Mouse (Mus musculus): ENCODE results near the gene Phykpl.

The Phykpl gene

DNA sequence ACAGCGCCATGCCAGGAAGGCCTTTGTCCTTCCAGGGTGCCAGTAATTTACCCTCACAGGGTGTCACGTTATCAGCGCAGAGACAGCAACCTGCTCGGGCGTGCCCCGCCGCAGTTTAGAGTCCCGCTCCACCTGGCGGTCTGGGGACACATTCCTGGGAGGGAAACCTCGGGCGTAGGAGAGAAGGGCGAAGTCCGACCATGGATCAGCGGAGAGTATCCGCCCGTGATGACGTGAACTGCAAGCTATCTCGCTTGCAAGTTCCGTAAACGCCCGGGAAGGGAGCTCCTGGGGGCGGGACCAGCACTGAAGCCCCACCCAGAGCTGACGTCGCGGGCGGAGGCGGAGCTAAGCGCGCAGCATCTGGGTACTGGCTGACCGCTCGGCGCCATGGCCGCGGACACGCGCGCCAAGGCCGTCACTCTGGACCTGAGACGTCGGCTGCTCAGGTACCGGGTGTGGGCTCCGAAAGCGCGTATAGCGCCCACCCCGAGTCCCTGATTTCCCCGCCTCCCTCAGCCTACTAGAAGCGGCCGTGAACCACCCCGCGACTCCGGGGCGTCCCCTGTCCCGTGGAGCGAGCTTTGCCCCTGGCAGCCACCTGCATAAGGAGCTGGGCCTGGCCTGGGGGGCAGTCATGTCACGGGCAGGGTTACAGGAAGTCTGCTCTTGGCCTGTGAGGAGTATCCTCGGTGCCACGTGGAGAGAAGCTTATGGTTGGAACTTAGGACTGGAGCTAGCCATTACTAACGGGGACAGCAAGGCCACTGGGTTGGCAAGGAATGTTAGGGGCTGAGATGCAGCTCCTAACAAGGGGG, at the start of gene Phykpl:
Gene Phykpl, plus strand, starts transcription at position 327 of the 818 bp plus-strand sequence.
- peak; percentile 96 for DNase-seq (ENCODE audit: low read depth, low spot score)
- Histone ChIP-seq H3K36me3 (ENCODE audit: control insufficient read depth, insufficient read depth, low read length, poor library complexity, severe bottlenecking) (peaks cover 5% of the 10 kb centered on the region), H3K27me3 (ENCODE audit: control insufficient read depth, insufficient read depth, low read length, poor library complexity, severe bottlenecking) (no peaks in the 10 kb centered on the region)

DNA sequence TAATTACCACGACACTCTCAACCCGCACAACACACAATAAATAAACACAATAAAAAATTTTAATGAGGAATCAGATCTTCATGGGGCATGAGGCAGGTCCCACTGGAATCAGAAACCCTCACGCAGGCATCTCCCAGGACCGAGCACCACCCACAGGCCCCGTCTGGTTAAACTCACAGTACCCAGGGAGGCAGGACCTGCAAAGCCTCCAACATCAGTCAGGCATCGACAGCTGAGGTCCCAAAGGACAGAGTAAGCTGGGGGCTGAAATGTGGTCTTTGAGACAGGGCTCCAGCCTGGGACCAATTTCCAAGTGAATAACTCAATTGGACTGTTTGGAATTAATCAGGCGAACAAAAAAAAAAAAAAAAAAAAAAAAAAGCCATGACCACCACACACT, 46.2 kb upstream of the Phykpl start:
- Histone ChIP-seq H3K36me3 (ENCODE audit: control insufficient read depth, insufficient read depth, low read length, poor library complexity, severe bottlenecking) (no peaks in the 10 kb centered on the region), H3K27me3 (ENCODE audit: control insufficient read depth, insufficient read depth, low read length, poor library complexity, severe bottlenecking) (no peaks in the 10 kb centered on the region)
- DNase-seq (ENCODE audit: low read depth, low spot score): no peak

DNA sequence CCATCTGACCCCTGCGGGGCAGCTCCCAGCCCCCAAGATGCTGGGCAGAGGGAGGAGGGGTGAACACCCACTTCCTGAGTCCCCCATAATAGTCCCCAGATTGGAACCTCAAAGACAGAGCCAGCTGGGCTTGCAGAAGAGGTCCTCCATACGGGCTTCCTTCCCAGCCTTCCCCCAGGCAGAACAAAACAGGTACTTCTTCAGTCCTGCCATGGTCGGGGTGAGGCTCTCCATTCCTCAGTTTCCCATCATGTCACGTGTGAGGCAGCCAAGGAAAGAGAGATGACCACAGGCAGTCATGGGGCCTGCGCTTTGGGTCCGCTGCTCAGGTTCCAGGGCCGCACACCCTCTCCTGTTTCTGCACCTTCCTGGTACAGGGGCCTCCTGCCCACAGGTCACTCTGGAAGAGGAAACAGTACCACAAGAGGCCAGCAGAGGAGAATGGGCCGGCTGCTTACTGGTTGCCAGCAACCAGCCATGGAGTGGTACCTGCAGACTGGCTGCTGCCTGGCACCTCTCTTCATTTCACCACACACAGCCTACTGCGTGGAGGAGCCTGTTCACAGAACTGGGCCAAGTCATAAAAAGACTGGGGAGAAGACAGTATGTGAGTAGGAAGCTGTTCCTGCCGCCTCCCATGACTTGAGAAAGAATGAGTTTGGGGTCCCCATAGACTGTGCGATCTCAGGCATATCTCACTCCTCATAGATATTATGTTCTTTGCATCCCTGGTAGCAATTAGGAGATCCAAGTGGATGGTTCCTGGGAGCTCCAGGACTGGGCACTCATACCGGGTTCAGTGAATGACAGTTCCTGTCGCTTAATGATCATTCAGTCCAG, 45.4 kb upstream of the Phykpl start:
- Histone ChIP-seq H3K36me3 (ENCODE audit: control insufficient read depth, insufficient read depth, low read length, poor library complexity, severe bottlenecking) (no peaks in the 10 kb centered on the region), H3K27me3 (ENCODE audit: control insufficient read depth, insufficient read depth, low read length, poor library complexity, severe bottlenecking) (no peaks in the 10 kb centered on the region)
- DNase-seq (ENCODE audit: low read depth, low spot score): no peak

DNA sequence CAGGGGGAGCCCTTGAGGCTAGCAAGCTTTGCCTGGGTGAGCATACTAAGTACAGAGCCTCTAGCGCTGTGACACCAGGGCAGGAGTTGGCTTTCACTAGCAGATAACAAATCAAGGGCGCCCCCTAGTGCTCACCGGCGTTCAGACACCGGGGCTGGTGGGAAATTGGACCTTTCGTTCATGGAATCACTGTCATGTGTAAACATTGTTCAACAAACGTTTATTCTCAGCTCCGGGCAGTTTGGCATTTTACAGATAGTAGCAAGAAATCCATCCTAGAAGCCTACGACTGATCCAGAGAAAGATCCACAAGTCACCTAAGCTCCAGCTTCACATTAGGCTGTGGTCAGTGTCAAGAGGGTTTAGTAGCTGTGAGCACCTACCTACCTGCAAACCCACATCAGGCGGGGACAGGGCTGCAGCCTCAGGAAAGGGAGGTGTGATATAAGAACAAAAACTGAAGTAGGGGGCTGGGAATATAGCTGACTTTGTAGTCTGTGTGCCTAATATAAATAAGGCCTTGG, 44.7 kb upstream of the Phykpl start:
- Histone ChIP-seq H3K27me3 (ENCODE audit: control insufficient read depth, insufficient read depth, low read length, poor library complexity, severe bottlenecking) (no peaks in the 10 kb centered on the region), H3K36me3 (ENCODE audit: control insufficient read depth, insufficient read depth, low read length, poor library complexity, severe bottlenecking) (no peaks in the 10 kb centered on the region)
- peak; percentile 97 for DNase-seq (ENCODE audit: low read depth, low spot score)

DNA sequence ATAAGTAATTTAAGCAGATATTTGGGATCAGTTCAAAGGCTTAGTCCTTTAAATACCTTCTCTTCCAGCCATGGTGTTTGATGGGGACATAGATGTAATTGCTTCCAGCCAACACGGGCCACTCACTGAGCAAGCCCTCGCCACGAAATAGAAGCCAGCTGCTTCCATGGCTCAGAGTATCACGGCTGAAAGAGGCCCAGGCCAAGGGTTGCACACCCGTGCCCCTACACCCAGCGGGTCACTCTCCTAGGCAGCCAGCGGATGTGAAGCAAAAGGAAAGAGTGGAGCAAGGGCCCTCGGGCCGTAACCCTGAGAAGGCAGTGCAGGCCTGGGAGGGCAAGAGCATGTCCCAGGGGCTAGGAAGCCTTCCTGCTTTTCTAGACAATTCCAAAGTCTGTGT, 42.1 kb upstream of the Phykpl start:
- Histone ChIP-seq H3K36me3 (ENCODE audit: control insufficient read depth, insufficient read depth, low read length, poor library complexity, severe bottlenecking) (no peaks in the 10 kb centered on the region), H3K27me3 (ENCODE audit: control insufficient read depth, insufficient read depth, low read length, poor library complexity, severe bottlenecking) (no peaks in the 10 kb centered on the region)
- DNase-seq (ENCODE audit: low read depth, low spot score): no peak

DNA sequence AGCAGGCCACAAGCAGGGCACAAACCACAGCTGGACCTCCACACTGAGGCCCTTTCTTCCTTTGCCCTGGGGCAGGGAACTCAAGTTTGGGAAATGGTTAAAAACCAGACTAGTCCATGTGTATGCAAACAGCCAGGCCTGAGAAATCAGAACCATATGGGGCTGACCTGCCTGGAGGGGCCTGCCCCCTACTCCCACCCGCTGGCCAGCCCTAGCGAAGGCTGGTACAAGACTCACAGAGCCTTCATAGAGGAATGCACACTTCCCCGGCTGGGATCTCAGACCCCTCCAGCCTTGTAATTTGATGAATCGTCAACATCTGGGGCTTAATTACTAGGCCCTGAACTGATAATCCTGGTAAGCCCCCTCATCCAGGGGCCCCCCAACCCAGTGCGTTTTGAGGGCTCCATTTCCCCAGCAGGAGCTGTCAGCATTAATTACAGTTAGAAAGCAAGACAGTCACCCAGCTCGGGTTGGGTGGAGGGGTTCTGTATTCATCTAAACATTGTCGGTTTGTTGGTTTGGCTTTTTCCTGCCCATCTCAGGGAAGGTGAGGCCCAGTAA, 41.0 kb upstream of the Phykpl start:
- H3K36me3 ChIP-seq (ENCODE audit: control insufficient read depth, insufficient read depth, low read length, poor library complexity, severe bottlenecking): no peaks in the 10 kb centered on the region
- no peak for DNase-seq (ENCODE audit: low read depth, low spot score)
- H3K27me3 ChIP-seq (ENCODE audit: control insufficient read depth, insufficient read depth, low read length, poor library complexity, severe bottlenecking): no peaks in the 10 kb centered on the region

DNA sequence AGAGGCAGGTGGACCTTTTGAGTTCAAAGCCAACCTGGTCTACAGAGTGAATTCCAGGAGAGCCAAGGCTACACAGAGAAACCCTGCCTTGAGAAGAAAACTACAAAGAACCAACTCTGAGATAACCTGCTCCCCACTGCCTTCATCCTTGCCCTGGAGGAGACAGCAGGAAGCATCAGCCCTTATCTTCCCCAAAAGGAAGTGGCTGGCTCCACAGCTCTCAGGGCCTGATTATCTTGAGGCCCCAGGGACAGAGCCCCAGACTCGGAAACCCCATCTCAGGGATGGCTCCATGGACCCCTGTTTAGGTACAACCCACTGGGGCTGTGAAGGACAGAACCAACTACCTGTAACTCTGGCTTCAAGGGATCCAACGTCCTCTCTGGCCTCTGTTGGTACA, 40.1 kb upstream of the Phykpl start:
- no peaks in the 10 kb centered on the region for H3K36me3 ChIP-seq (ENCODE audit: control insufficient read depth, insufficient read depth, low read length, poor library complexity, severe bottlenecking)
- no peaks in the 10 kb centered on the region for H3K27me3 ChIP-seq (ENCODE audit: control insufficient read depth, insufficient read depth, low read length, poor library complexity, severe bottlenecking)
- no peak for DNase-seq (ENCODE audit: low read depth, low spot score)

DNA sequence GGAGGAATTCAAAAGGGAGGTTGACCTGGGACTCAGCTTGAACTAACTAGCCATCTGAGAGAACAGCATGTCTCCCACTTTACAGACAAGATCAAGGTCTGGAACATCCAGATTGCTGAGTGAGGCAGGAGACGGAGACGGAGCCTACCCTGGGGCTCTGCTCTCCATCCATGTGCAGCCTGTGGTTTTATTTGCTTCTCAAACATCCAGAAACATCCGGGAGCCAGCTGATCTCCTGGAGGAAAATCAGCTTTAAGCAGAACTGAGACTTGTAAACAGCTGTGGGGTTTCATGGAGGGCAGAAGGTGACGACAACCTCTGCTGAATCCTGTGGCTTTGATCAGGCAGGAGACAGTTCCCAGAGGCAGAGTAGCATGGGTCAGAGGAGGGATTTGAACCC, 38.7 kb upstream of the Phykpl start:
- DNase-seq (ENCODE audit: low read depth, low spot score): no peak
- H3K27me3 ChIP-seq (ENCODE audit: control insufficient read depth, insufficient read depth, low read length, poor library complexity, severe bottlenecking): no peaks in the 10 kb centered on the region

DNA sequence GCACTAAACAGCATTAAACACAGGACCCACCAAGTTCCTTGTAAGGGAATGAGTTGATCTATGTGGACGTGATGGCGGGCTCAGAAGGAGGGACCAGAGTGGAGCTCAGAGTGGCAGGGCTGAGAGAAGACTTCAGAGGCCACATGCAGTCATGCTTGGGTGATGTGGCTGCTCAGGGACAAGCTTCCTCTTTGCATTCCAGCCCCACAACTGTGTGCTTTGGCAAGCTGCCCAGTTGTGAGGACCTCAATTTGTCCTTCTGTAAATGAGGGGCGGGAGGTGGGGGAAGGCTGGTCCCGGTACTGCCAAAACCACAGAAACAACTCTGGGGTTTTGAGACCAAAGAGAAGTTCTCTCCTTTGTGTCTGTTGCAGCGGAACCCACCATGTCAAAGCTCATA, 33.3 kb upstream of the Phykpl start:
- DNase-seq (ENCODE audit: low read depth, low spot score): peak; percentile 45
- no peaks in the 10 kb centered on the region for H3K36me3 ChIP-seq (ENCODE audit: control insufficient read depth, insufficient read depth, low read length, poor library complexity, severe bottlenecking)
- no peaks in the 10 kb centered on the region for H3K27me3 ChIP-seq (ENCODE audit: control insufficient read depth, insufficient read depth, low read length, poor library complexity, severe bottlenecking)

More for the DNA sequence above, 38.7 kb upstream of the Phykpl start:
- H3K36me3 ChIP-seq (ENCODE audit: control insufficient read depth, insufficient read depth, low read length, poor library complexity, severe bottlenecking): no peaks in the 10 kb centered on the region

DNA sequence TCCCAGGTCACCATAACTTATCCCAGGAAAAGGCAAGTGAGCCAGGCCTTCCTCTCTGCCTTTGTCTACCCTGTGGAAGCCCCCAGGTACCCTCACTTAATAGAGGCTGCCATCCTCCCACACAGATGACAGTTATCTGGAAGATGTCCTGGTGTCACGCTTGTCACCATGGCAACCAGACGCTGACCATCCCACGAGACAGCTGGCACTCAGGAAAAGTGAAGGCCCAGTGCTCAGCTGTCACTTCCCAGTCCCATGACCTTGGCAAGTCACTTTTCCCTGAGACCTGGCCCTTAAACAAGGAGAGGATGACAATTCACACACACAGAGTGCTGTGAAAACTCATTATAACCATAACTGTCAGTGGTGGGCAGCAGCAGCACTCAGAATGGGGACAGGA, 32.5 kb upstream of the Phykpl start:
- no peaks in the 10 kb centered on the region for H3K36me3 ChIP-seq (ENCODE audit: control insufficient read depth, insufficient read depth, low read length, poor library complexity, severe bottlenecking)
- DNase-seq (ENCODE audit: low read depth, low spot score): no peak
- no peaks in the 10 kb centered on the region for H3K27me3 ChIP-seq (ENCODE audit: control insufficient read depth, insufficient read depth, low read length, poor library complexity, severe bottlenecking)

DNA sequence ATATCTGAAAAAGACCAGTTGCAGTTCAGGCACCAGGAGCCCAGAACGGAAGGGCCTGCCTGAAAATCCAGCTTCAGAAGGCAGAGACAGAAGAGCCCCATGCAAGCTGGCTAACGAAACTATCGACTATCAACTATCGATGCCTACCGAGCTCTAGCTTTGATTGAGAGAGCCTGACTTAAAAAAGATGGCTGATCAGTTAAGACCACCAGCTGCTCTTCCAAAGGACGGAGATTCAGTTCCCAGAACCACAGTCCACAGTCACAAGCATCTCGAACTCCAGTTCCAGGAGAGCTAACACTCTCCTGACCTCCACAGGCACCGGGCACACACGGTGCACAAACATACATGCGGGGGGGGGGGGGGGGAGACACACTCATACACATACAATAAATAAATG, 30.0 kb upstream of the Phykpl start:
- no peak for DNase-seq (ENCODE audit: low read depth, low spot score)
- Histone ChIP-seq H3K36me3 (ENCODE audit: control insufficient read depth, insufficient read depth, low read length, poor library complexity, severe bottlenecking) (no peaks in the 10 kb centered on the region), H3K27me3 (ENCODE audit: control insufficient read depth, insufficient read depth, low read length, poor library complexity, severe bottlenecking) (no peaks in the 10 kb centered on the region)

DNA sequence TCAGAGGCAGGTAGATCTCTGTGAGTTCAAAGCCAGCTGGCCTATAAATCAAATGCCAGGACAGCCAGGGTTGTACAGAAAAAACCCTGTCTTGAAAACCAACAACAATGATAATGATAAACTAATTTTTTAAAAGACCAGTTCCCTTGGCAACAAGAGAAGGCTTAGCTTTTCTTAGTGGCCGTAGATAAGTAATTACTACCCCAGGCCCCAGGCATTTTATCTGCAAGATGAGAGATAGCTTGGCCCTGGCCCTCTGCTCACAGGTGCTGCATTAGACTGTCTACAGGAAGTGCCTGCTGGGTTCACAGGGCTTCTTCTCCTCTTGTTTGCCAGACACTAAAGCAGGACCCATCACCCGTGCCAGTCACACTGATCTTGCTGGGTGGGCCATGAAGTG, 29.5 kb upstream of the Phykpl start:
- H3K36me3 ChIP-seq (ENCODE audit: control insufficient read depth, insufficient read depth, low read length, poor library complexity, severe bottlenecking): no peaks in the 10 kb centered on the region

DNA sequence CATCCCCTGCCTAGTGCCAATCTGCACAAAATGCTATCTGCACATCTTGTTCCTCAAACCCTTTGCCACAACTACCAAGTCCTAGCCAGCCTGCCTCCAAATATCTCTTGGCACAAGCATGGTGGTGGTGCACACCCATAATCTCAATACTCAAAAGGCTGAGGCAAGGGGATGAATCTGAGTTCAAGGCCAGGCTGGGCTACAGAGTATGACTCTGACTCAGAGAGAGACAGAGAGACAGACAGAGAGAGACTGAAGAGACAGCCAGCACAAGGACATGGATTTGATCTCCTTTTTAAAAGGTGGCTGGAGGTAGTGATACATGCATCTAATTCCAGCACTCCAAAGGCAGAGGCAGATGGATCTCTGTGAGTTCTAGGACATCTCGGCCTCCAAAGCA, 21.3 kb upstream of the Phykpl start:
- H3K27me3 ChIP-seq (ENCODE audit: control insufficient read depth, insufficient read depth, low read length, poor library complexity, severe bottlenecking): no peaks in the 10 kb centered on the region
- no peak for DNase-seq (ENCODE audit: low read depth, low spot score)
- H3K36me3 ChIP-seq (ENCODE audit: control insufficient read depth, insufficient read depth, low read length, poor library complexity, severe bottlenecking): no peaks in the 10 kb centered on the region

More for the DNA sequence above, 29.5 kb upstream of the Phykpl start:
- DNase-seq (ENCODE audit: low read depth, low spot score): no peak
- no peaks in the 10 kb centered on the region for H3K27me3 ChIP-seq (ENCODE audit: control insufficient read depth, insufficient read depth, low read length, poor library complexity, severe bottlenecking)

DNA sequence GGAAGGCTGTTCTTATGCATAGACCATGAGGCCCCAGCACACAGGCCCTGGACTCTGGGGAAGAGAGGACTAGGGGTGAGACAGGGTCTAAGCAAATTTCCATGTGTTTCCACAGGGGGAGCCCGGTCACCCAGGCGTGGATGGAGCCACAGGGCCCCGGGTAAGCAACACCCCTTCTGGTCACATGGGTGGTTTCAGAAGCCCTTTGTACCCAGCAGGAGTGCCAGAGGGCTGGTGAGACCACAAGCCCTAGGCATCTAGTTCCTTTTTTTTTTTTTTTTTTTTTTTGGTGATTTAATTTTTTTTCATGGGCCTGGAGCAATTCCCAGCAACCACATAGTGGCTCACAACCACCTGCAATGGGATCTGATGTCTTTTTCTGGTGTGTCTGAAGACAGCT, 19.5 kb upstream of the Phykpl start:
- Histone ChIP-seq H3K36me3 (ENCODE audit: control insufficient read depth, insufficient read depth, low read length, poor library complexity, severe bottlenecking) (no peaks in the 10 kb centered on the region), H3K27me3 (ENCODE audit: control insufficient read depth, insufficient read depth, low read length, poor library complexity, severe bottlenecking) (no peaks in the 10 kb centered on the region)
- DNase-seq (ENCODE audit: low read depth, low spot score): peak; percentile 61

DNA sequence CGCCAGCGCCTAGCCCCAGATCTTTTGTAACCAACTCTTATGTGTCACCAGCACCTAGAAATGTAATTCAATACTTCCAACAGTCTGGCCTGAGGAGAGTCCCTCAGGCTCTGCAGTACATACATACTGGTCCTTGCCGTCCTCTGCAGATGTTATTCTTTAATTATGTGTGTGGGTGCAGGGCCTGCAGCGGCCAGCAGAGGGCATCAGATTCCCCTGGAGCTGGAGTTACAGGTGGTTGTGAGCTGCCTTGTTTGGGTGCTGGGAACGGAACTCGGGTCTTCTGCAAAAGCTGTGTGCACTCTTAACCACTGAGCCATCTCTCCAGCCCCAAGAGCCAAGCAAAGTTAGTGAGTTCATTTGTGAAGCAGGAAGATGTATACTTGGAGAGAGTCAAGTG, 18.6 kb upstream of the Phykpl start:
- DNase-seq (ENCODE audit: low read depth, low spot score): peak; percentile 42
- Histone ChIP-seq H3K27me3 (ENCODE audit: control insufficient read depth, insufficient read depth, low read length, poor library complexity, severe bottlenecking) (no peaks in the 10 kb centered on the region), H3K36me3 (ENCODE audit: control insufficient read depth, insufficient read depth, low read length, poor library complexity, severe bottlenecking) (no peaks in the 10 kb centered on the region)

Measured in splenic B cell, adult 2 months (primary cell).